Mouse (Mus musculus): ENCODE measurements around the gene Sell. TPM values are rescaled to one million over a fixed set of nuclear protein-coding genes. Genes with fewer than 3 reads are reported as not detected.

Gene Sell
- polyA plus RNA-seq (2012; rRNA removed), result 0.11 and 0.23 TPM in 2 replicates

GRCm38 (mm10) chr1:164061925-164062324 lies at the start of gene Sell:
Gene Sell (plus strand): TSS chr1:164061982.

GRCm38 (mm10) chr1:164047934-164048333 lies 13.8 kb upstream of the Sell start, which contains the start of gene Sele:
Gene Sele (plus strand): TSS chr1:164048234.

DNA sequence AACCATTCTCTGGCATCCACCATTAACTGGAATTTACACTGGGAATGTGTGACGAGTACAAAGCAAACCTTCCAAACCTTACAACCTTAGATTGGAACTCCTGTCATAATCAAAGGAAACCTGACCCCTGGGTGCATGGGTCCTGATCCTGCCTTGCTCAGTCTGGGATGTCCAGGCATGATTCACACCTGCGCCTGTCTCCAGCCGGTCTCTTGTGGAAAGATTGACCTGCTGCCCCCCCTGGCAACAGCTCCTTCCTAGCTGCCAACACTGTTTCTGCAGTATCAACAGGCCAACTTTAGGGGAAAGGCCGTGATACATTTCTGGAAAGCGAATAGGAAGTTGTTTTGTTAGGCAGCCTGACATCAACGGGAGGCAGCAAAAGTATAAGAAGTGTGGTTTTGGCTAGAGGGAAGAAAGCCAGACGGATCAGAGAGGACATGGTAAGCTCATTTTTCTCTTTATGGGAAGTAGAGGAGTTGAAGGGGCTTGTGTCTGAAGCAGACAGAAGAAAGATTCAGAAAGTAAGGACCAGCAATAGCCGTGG lies 53.2 kb downstream of the Sell start, which contains the start of gene Selp:
Selp (plus strand) TSS at position 318 of the 547 bp plus-strand sequence.

Other genes with a start within 250 kb of the Sell start
- 17.4 and 17.9 TPM in 2 replicates for gene Scyl3, start 132.9 kb upstream of the Sell start, polyA plus RNA-seq (2012; rRNA removed)
- gene BC055324, start 67.2 kb upstream of the Sell start, polyA plus RNA-seq (2012; rRNA removed), result 10.8 and 14.5 TPM in 2 replicates
- gene Mettl18, start 67.1 kb upstream of the Sell start, polyA plus RNA-seq (2012; rRNA removed), result 4.8 and 5.0 TPM in 2 replicates
- 0.09 TPM in 1 of 2 replicates, not detected in the other for gene Sele, start 13.7 kb upstream of the Sell start, polyA plus RNA-seq (2012; rRNA removed)
- 0.05 and 0.13 TPM in 2 replicates for gene Selp, start 53.3 kb downstream of the Sell start, polyA plus RNA-seq (2012; rRNA removed)
- gene F5, start 89.9 kb downstream of the Sell start, polyA plus RNA-seq (2012; rRNA removed), result 0.18 and 0.22 TPM in 2 replicates
- gene Slc19a2, start 187.1 kb downstream of the Sell start, polyA plus RNA-seq (2012; rRNA removed), result 7.4 and 9.8 TPM in 2 replicates
- 13.3 and 15.5 TPM in 2 replicates for gene Ccdc181, start 213.6 kb downstream of the Sell start, polyA plus RNA-seq (2012; rRNA removed)
- gene Nme7, start 242.1 kb downstream of the Sell start, polyA plus RNA-seq (2012; rRNA removed), result 22.0 and 23.7 TPM in 2 replicates
- 14.4 and 14.9 TPM in 2 replicates for gene Blzf1, start 245.5 kb downstream of the Sell start, polyA plus RNA-seq (2012; rRNA removed)

Data from central nervous system, embryonic 14 days (tissue).